In genomic region chr19:53446216-53446615, GRCm38 (mm10) we compare ENCODE assay signal across 31 mouse cellular contexts. TPM values are rescaled to one million over a fixed set of nuclear protein-coding genes. Genes with fewer than 3 reads are reported as not detected.
DNase-seq lines count a peak whose midpoint lies in the region; ATAC-seq and TF ChIP-seq lines count a peak whose summit lies in the region.
"Had no signal": no experiment of that assay in that cellular context is flagged by ENCODE, and none has a peak within 500 bp of the region (broad histone marks: within the 10 kb centered on the region; RNA-seq: fewer than 3 reads in every experiment).

No protein-coding gene starts in this region.

- no peak for ATAC-seq in heart, embryonic 13.5 days (ENCODE audit: extremely low read depth, insufficient number of reproducible peaks, low FRiP score, low TSS enrichment)
- no peak for ATAC-seq in heart, embryonic 11.5 days (replicated peaks; ENCODE audit: insufficient number of reproducible peaks, low FRiP score, low TSS enrichment)
- ATAC-seq: activated CD4-positive, CD25-positive, alpha-beta regulatory T cell, adult 4 months; forebrain, embryonic 16.5 days; hindbrain, embryonic 16.5 days; intestine, embryonic 15.5 days had no signal

- no peak overlapping the region for H3K4me3 ChIP-seq in heart, embryonic 13.5 days
- no peak overlapping the region for H3K4me3 ChIP-seq in heart, embryonic 11.5 days (ENCODE audit: low read depth, low read length)
- H3K4me3 ChIP-seq in ES-Bruce4 (ENCODE audit: low read depth, low read length), result no peak overlapping the region
- H3K4me3 ChIP-seq: gastrocnemius, adult 2 months; heart, embryonic 15.5 days; intestine, embryonic 15.5 days; liver, embryonic 13.5 days had no signal

- H3K9me3 ChIP-seq in heart, embryonic 13.5 days, result no peaks in the 10 kb centered on the region
- no peaks in the 10 kb centered on the region for H3K9me3 ChIP-seq in heart, embryonic 11.5 days (replicated peaks; ENCODE audit: control insufficient read depth, low read length)
- no peaks in the 10 kb centered on the region for H3K9me3 ChIP-seq in ES-Bruce4 (replicated peaks; ENCODE audit: control insufficient read depth, insufficient read depth, low read length, poor library complexity, severe bottlenecking)
- H3K9me3 ChIP-seq: heart, embryonic 15.5 days; intestine, embryonic 15.5 days; liver, embryonic 13.5 days had no signal

- TF ChIP-seq CTCF in ES-Bruce4 (IDR thresholded peaks at IDR 0.05; ENCODE audit: low read depth, low read length), result no peak

- H3K4me2 ChIP-seq in heart, embryonic 13.5 days, result no peak overlapping the region
- H3K4me2 ChIP-seq in heart, embryonic 11.5 days, result no peak overlapping the region
- H3K4me2 ChIP-seq: heart, embryonic 15.5 days; intestine, embryonic 15.5 days; liver, embryonic 13.5 days had no signal

- H3K27me3 ChIP-seq in heart, embryonic 13.5 days (replicated peaks), result 0 out of 2 replicates have a peak, but pooled peaks cover 12% of the 10 kb centered on the region
- H3K27me3 ChIP-seq in heart, embryonic 11.5 days (ENCODE audit: control insufficient read depth, insufficient read depth, low read length), result peaks cover 7% of the 10 kb centered on the region; the same call in 1 of the 2 replicates
- no peaks in the 10 kb centered on the region for H3K27me3 ChIP-seq in ES-Bruce4 (ENCODE audit: control insufficient read depth, insufficient read depth, low read length, poor library complexity, severe bottlenecking)
- no peaks in the 10 kb centered on the region for H3K27me3 ChIP-seq in splenic B cell, adult 2 months (ENCODE audit: control insufficient read depth, insufficient read depth, low read length, poor library complexity, severe bottlenecking)
- H3K27me3 ChIP-seq: intestine, embryonic 15.5 days had no signal

- WGBS in heart, embryonic 13.5 days, result 52% methylated on average over 5 of the region's 5 CpGs
- WGBS in heart, embryonic 11.5 days (ENCODE audit: insufficient replicate concordance), result 50% methylated on average over 5 of the region's 5 CpGs

- peak; percentile 78 for DNase-seq in thymus, postnatal 0 days (ENCODE audit: low spot score)
- no peak for DNase-seq in thymus, adult 18-20 months
- DNase-seq in splenic B cell, adult 2 months (ENCODE audit: low read depth, low spot score), result peak; percentile 72
- DNase-seq in urinary bladder, postnatal 10 days (ENCODE audit: low spot score), result no peak
- no peak for DNase-seq in natural killer cell, adult 2 months (ENCODE audit: low spot score in 2 of 2)
- DNase-seq: adrenal gland, adult 2 months; adrenal gland, postnatal 36 days; cerebellum, adult 9-10 months; cerebellum, postnatal 36 days; gastrocnemius, adult 2 months; gastrocnemius, postnatal 36 days; heart, adult 18-20 months; kidney, adult 2 months; kidney, postnatal 4 days; layer of hippocampus, postnatal 36 days; left cerebral cortex, postnatal 4 days; liver, embryonic 13.5 days; lung, adult 2 months; lung, postnatal 10 days; midbrain, embryonic 14.5 days; right cerebral cortex, postnatal 4 days had no signal

- no peak overlapping the region for H3K27ac ChIP-seq in heart, embryonic 13.5 days (replicated peaks)
- H3K27ac ChIP-seq in heart, embryonic 11.5 days (ENCODE audit: low read depth, low read length), result no peak overlapping the region
- H3K27ac ChIP-seq in ES-Bruce4 (ENCODE audit: insufficient read depth, low read length), result no peak overlapping the region
- H3K27ac ChIP-seq: gastrocnemius, adult 2 months; heart, embryonic 15.5 days; intestine, embryonic 15.5 days; kidney, postnatal 0 days; liver, embryonic 13.5 days; stomach, postnatal 0 days had no signal

- H3K9ac ChIP-seq in heart, embryonic 13.5 days, result 0 out of 2 replicates have a peak overlapping the region, but pooled peaks have one; percentile 28
- no peak overlapping the region for H3K9ac ChIP-seq in heart, embryonic 11.5 days (ENCODE audit: low read depth, low read length)
- H3K9ac ChIP-seq in ES-Bruce4 (ENCODE audit: low read depth, poor library complexity, severe bottlenecking), result no peak overlapping the region
- H3K9ac ChIP-seq: heart, embryonic 15.5 days; intestine, embryonic 15.5 days; liver, embryonic 13.5 days had no signal

- H3K36me3 ChIP-seq in heart, embryonic 13.5 days, result no peaks in the 10 kb centered on the region
- no peaks in the 10 kb centered on the region for H3K36me3 ChIP-seq in heart, embryonic 11.5 days (ENCODE audit: control insufficient read depth, insufficient read depth, low read length)
- no peaks in the 10 kb centered on the region for H3K36me3 ChIP-seq in ES-Bruce4 (ENCODE audit: control insufficient read depth, insufficient read depth, low read length, poor library complexity, severe bottlenecking)
- no peaks in the 10 kb centered on the region; the same call in 1 of the 2 replicates for H3K36me3 ChIP-seq in splenic B cell, adult 2 months (ENCODE audit: control insufficient read depth, insufficient read depth, low read length, poor library complexity, severe bottlenecking)
- H3K36me3 ChIP-seq: heart, embryonic 15.5 days; intestine, embryonic 15.5 days; liver, embryonic 13.5 days had no signal

- TF ChIP-seq POLR2A in ES-Bruce4 (IDR thresholded peaks at IDR 0.05; ENCODE audit: insufficient read depth, low read length), result no peak

- peak; percentile 76 for TF ChIP-seq EP300 in ES-Bruce4 (IDR thresholded peaks at IDR 0.05; ENCODE audit: insufficient read depth, low read depth, low read length)

- peaks cover 35% of the 10 kb centered on the region for H3K4me1 ChIP-seq in heart, embryonic 13.5 days
- H3K4me1 ChIP-seq in heart, embryonic 11.5 days (ENCODE audit: control insufficient read depth, insufficient read depth, low read length), result peaks cover 11% of the 10 kb centered on the region
- H3K4me1 ChIP-seq in ES-Bruce4 (ENCODE audit: control insufficient read depth, insufficient read depth, low read length), result peaks cover 21% of the 10 kb centered on the region

RNA-seq across cellular contexts. Expression of gene Smndc1, which starts 55.8 kb away (rescaled TPM):
- polyA plus RNA-seq in heart, embryonic 13.5 days (2015; fragmentation: Nextera tagmentation; extraction: Ambion mirVana), result 27.8 and 28.8 TPM in 2 replicates
- 38.4 and 40.0 TPM in 2 replicates for polyA plus RNA-seq in heart, embryonic 11.5 days (2014; fragmentation: Nextera tagmentation; extraction: Ambion mirVana)
- 56.4 and 66.0 TPM in 2 replicates for polyA plus RNA-seq in thymus, postnatal 0 days (2015; fragmentation: Nextera tagmentation; extraction: Ambion mirVana)
- 72.0 and 77.6 TPM in 2 replicates for polyA plus RNA-seq in ES-Bruce4 (2011; ENCODE audit: insufficient read depth, insufficient read length, low read depth, missing spikeins)

Comparison
In these comparisons a context has a peak if more than half of its experiments do, and no peak if none do; other contexts are left out.
1. DNase-seq: peak in thymus, postnatal 0 days (single experiment) and splenic B cell, adult 2 months (single experiment); none in thymus, adult 18-20 months (0 of 2), urinary bladder, postnatal 10 days (single experiment) and natural killer cell, adult 2 months (0 of 2).